Mouse (Mus musculus) stomach, postnatal 0 days (tissue): ENCODE measurements at regions not wholly inside any gene's neighbourhood (a gene's known extent, or its start where the extent isn't known, plus 50 kb on each side); places are given as distances from the start of the nearest gene placed in this dataset.

Source experiments
- CTCF ChIP-seq: IDR thresholded peaks from 2 replicates; pipeline ENCODE4 v1.5.1; 2016; ENCODE audit warnings: antibody characterized with exemption, low read depth, mild to moderate bottlenecking, moderate library complexity
- EP300 ChIP-seq: optimal IDR thresholded peaks from 2 replicates; pipeline ENCODE3; 2016; ENCODE audit warnings: antibody characterized with exemption

DNA sequence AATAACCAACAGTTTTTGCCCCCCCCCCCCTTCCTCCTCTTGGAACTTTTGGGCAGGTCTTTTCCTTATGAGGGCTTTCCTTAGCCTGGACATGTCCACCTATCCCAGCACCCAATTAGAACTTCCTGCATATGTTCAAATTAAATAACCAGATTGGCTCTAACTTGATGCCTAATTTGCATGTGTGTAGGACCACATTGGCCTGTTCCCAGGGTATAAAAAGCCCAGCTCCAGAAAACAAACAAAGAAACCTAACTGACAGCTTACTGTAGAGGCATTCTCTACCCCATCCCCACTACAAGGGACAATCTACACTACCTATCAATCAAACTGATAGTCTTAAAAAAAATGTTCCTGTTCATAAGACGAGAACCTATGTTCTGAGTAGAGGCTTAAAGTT lies 232.6 kb downstream of the Ube2cbp start:
- no peak for TF ChIP-seq CTCF
- TF ChIP-seq EP300: no peak
